Mouse (Mus musculus) thymus, adult 2 months (tissue): Measurements from ENCODE around the gene Wee1.

ENCODE experiments used
- CTCF ChIP-seq: fragments of 200-500 bp; IDR thresholded peaks from 2 replicates; pipeline ENCODE4 v1.5.1; 2012; ENCODE audit warnings: mild to moderate bottlenecking, control low read depth, low read length, moderate library complexity, borderline replicate concordance; ENCODE audit not compliant: control insufficient read depth, poor library complexity, insufficient read depth; ENCODE audit errors: extremely low read depth
- POLR2A ChIP-seq: fragments of 200-500 bp; IDR thresholded peaks from 2 replicates; pipeline ENCODE4 v1.6.1; 2012; ENCODE audit warnings: mild to moderate bottlenecking, low read length, control low read depth, moderate library complexity; ENCODE audit not compliant: control insufficient read depth, poor library complexity, insufficient read depth; ENCODE audit errors: extremely low read depth

DNA sequence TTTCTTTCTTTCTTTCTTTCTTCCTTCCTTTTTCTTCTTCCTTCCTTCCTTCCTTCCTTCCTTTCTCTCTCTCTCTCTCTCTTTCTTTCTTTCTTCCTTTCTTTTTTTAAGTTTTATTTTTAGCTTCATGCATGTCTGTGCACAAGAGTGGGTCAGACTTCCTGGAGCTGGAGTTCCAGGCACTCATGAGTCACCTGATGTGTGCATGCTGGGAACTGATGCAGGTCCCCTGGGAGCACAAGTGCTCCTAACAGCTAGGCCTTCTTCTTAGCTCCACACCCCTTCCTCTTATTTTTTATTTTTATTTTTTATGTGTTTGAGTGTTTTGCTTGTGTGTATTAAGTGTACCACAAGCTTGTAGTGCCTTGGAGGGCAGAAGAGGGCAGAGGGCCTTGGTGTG lies 58.8 kb downstream of the Wee1 start:
- TF ChIP-seq POLR2A: no peak
- no peak for TF ChIP-seq CTCF
